Mouse (Mus musculus) liver, embryonic 13.5 days (tissue): ENCODE results near the gene Baiap2l2. TPM values are rescaled to one million over a fixed set of nuclear protein-coding genes. Genes with fewer than 3 reads are reported as not detected.
A peak's percentile ranks its signal among the peaks of the same experiment; 100 is the strongest.

Experiments
- ATAC-seq: fragments of 200-750 bp; cut with Nextera tagmentation; 2 replicates; pipeline ENCODE4 v1.8.0; 2017; ENCODE audit warnings: low read depth, mild to moderate bottlenecking, moderate number of reproducible peaks, moderate library complexity
- DNase-seq: peaks from one replicate; pipeline ENCODE4 v3.0.0; 2022
- H3K27ac ChIP-seq: fragments of 300-500 bp; sonication (generic); 2 replicates; pipeline ENCODE4 v1.5.1; 2015; ENCODE audit warnings: moderate library complexity, mild to moderate bottlenecking, inconsistent platforms
- H3K27me3 ChIP-seq: fragments of 300-500 bp; sonication (generic); 2 replicates; pipeline ENCODE4 v1.6.1; 2015; ENCODE audit warnings: mild to moderate bottlenecking, inconsistent platforms
- H3K36me3 ChIP-seq: fragments of 300-500 bp; sonication (generic); 2 replicates; pipeline ENCODE4 v1.6.1; 2015; ENCODE audit warnings: mild to moderate bottlenecking, inconsistent platforms
- H3K4me1 ChIP-seq: fragments of 300-500 bp; sonication (generic); replicated peaks from 2 replicates; pipeline ENCODE4 v1.6.1; 2015; ENCODE audit warnings: inconsistent platforms
- H3K4me2 ChIP-seq: fragments of 300-500 bp; sonication (generic); 2 replicates; pipeline ENCODE4 v1.6.1; 2015; ENCODE audit warnings: inconsistent platforms, mild to moderate bottlenecking, moderate library complexity
- H3K4me3 ChIP-seq: fragments of 300-500 bp; sonication (generic); replicated peaks from 2 replicates; pipeline ENCODE4 v1.5.1; 2015; ENCODE audit warnings: mild to moderate bottlenecking, inconsistent platforms
- H3K9ac ChIP-seq: fragments of 300-500 bp; sonication (generic); 2 replicates; pipeline ENCODE4 v1.6.1; 2015; ENCODE audit warnings: mild to moderate bottlenecking, inconsistent platforms
- H3K9me3 ChIP-seq: fragments of 300-500 bp; sonication (generic); replicated peaks from 2 replicates; pipeline ENCODE4 v1.6.1; 2016; ENCODE audit warnings: inconsistent platforms
- WGBS: fragments of 180-500 bp; shearing (Covaris S2); methylation state at CpG from one replicate; pipeline ENCODE4 v1.1.7; 2015; ENCODE audit not compliant: insufficient replicate concordance; 5-methylcytosine and 5-hydroxymethylcytosine counted together
- polyA plus RNA-seq: library from polyadenylated mRNA; unstranded; fragments of >200 nt; fragmentation: Nextera tagmentation; extraction: Ambion mirVana; gene quantifications from 2 replicates; pipeline ENCODE4 v1.2.1, GENCODE M21; 2015

Gene Baiap2l2
- polyA plus RNA-seq, 1 experiment from 2014 or later, result 1.8 TPM

DNA sequence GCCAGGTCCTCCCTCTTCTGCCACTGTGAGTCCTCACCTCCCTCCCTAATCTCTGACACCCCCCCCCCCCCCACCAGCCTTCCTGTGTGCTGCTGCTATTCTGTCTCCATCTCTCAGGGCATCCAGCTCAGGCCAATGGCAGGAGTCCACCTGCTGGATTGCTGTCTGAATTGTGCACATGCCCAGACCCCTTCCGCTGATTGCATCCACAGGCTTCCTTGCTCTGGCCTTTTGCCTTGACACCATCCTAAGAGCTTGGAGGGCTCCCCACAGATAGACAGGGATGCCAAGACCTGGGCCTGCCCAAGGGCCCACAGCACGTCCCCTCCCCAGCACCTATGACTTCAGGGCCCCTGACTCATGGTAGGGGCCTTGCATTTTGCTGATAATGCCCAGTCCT is 75.0 kb downstream of the Baiap2l2 start:
- no peaks in the 10 kb centered on the region for H3K36me3 ChIP-seq
- no peak overlapping the region for H3K27ac ChIP-seq
- no peak overlapping the region for H3K4me2 ChIP-seq
- no peak overlapping the region for H3K9ac ChIP-seq
- ATAC-seq, result no peak
- H3K9me3 ChIP-seq, result no peaks in the 10 kb centered on the region
- no peak overlapping the region for H3K4me3 ChIP-seq
- H3K4me1 ChIP-seq, result 0 out of 2 replicates have a peak, but pooled peaks cover 3% of the 10 kb centered on the region
- no peak for DNase-seq
- WGBS, result 49% methylated on average over 2 of the region's 2 CpGs
- H3K27me3 ChIP-seq, result peaks cover 4% of the 10 kb centered on the region; the same call in 1 of the 2 replicates

DNA sequence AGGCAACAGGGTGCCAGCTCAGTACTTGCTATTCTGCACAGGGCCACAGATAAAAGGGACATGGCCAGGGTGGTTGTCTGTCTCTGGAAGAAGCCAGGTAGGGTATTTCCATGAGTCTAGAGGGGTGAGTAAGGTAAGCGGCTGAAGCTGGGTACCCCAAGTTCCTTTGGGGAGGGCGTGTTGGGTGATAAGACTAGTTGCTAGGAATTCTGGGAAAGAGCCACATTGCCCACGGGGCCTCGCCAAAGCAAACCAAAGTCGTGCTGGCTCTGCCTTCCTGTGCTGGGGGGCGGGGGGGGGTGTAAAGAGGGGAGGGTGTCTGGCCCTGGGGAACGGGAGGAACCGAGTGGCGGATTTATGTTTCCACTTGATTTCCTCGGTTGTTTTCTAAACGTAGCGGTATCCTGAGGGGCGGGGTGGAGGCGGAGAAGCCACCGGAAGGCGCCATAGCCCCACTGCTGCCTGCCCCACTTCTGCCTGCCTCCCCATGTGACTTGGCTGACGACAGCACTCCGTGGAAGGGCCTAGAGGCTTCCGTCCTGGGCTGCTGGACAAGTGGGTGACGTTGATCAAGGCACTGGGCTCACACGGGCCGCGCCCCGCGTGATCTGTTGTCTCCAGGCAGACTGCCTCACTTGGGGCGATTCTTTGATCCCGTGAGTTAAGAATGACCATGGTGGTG is 76.4 kb downstream of the Baiap2l2 start:
- Histone ChIP-seq H3K27me3 (peaks cover 7% of the 10 kb centered on the region; the same call in 1 of the 2 replicates), H3K4me1 (0 out of 2 replicates have a peak, but pooled peaks cover 3% of the 10 kb centered on the region), H3K27ac (no peak overlapping the region), H3K4me3 (no peak overlapping the region), H3K36me3 (no peaks in the 10 kb centered on the region), H3K4me2 (peak overlapping the region; percentile 26; the same call in 1 of the 2 replicates), H3K9ac (no peak overlapping the region), H3K9me3 (no peaks in the 10 kb centered on the region)
- 54% methylated on average over 27 of the region's 27 CpGs for WGBS
- ATAC-seq, result no peak; the same call in 1 of the 2 replicates
- DNase-seq, result no peak

DNA sequence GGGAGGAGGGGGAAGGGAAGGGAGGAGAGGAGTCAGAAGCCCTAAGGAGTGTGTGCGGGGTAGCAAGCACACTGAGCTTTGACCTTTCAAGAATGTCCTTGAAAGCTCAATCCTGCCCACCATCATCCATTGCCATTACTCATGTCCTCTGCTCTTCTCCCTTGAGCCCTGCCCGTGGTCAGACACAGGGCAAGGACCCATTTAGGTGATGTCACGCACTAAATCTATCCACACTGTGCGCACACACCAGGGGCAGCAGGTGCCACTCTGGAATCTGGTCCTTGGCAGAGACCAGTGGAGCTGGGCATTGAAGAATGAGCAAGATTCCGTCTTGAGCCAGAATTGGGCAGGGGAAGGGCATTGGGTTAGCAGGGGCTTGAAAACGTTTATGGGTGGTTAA is 77.1 kb downstream of the Baiap2l2 start:
- no peak overlapping the region for H3K27ac ChIP-seq
- H3K9me3 ChIP-seq, result no peaks in the 10 kb centered on the region
- DNase-seq (no peak), ATAC-seq (no peak)
- H3K4me3 ChIP-seq, result no peak overlapping the region
- H3K4me1 ChIP-seq, result 0 out of 2 replicates have a peak, but pooled peaks cover 3% of the 10 kb centered on the region
- H3K27me3 ChIP-seq, result peaks cover 11% of the 10 kb centered on the region
- 65% methylated on average over 6 of the region's 6 CpGs for WGBS
- H3K36me3 ChIP-seq, result no peaks in the 10 kb centered on the region
- H3K4me2 ChIP-seq, result no peak overlapping the region
- H3K9ac ChIP-seq, result no peak overlapping the region

Other genes with a start within 250 kb of the Baiap2l2 start
- gene Galr3, start 243.7 kb downstream of the Baiap2l2 start, polyA plus RNA-seq, result 0.13 and 0.20 TPM in 2 replicates
- gene Ankrd54, start 222.6 kb downstream of the Baiap2l2 start, polyA plus RNA-seq, result 47.9 and 49.6 TPM in 2 replicates
- 171 and 185 TPM in 2 replicates for gene Eif3l, start 210.4 kb downstream of the Baiap2l2 start, polyA plus RNA-seq
- 1.0 and 1.2 TPM in 2 replicates for gene Micall1, start 176.6 kb downstream of the Baiap2l2 start, polyA plus RNA-seq
- gene Polr2f, start 144.5 kb downstream of the Baiap2l2 start, polyA plus RNA-seq, result 233 and 235 TPM in 2 replicates
- 0.61 and 0.74 TPM in 2 replicates for gene 1700088E04Rik, start 144.3 kb downstream of the Baiap2l2 start, polyA plus RNA-seq
- 0.06 and 0.10 TPM in 2 replicates for gene Sox10, start 120.3 kb downstream of the Baiap2l2 start, polyA plus RNA-seq
- gene Pick1, start 56.4 kb downstream of the Baiap2l2 start, polyA plus RNA-seq, result 10.5 and 10.6 TPM in 2 replicates
- not detected in 2 replicates for gene Gm49486, start 56.1 kb downstream of the Baiap2l2 start, polyA plus RNA-seq
- not detected in 2 replicates for gene Slc16a8, start 30.8 kb downstream of the Baiap2l2 start, polyA plus RNA-seq
- 11.4 and 14.9 TPM in 2 replicates for gene Pla2g6, start 42.9 kb upstream of the Baiap2l2 start, polyA plus RNA-seq
- 0.95 and 1.1 TPM in 2 replicates for gene Maff, start 61.1 kb upstream of the Baiap2l2 start, polyA plus RNA-seq
- gene Tmem184b, start 118.0 kb upstream of the Baiap2l2 start, polyA plus RNA-seq, result 8.7 and 12.1 TPM in 2 replicates
- gene Csnk1e, start 170.0 kb upstream of the Baiap2l2 start, polyA plus RNA-seq, result 10.4 and 11.4 TPM in 2 replicates
- gene Kcnj4, start 219.7 kb upstream of the Baiap2l2 start, polyA plus RNA-seq, result not detected in 2 replicates
- gene Kdelr3, start 230.9 kb upstream of the Baiap2l2 start, polyA plus RNA-seq, result 6.2 and 6.4 TPM in 2 replicates